Mouse (Mus musculus) inflammation-experienced regulatory T-cells, adult 6 months (primary cell): ENCODE results near the gene 2410004B18Rik. TPM values are rescaled to one million over a fixed set of nuclear protein-coding genes. Genes with fewer than 3 reads are reported as not detected.

Experiments used
- ATAC-seq: one replicate; pipeline ENCODE4 v1.8.0; 2017
- polyA plus RNA-seq, 3 experiments: library from polyadenylated mRNA; unstranded; fragments of 100-300 nt; shearing (Covaris generic); gene quantifications; one replicate each; pipeline ENCODE4 v1.2.1; 2017

2410004B18Rik gene
- polyA plus RNA-seq, 3 experiments from 2014 or later, result 13.8 to 21.9 (median 20.6) TPM

DNA sequence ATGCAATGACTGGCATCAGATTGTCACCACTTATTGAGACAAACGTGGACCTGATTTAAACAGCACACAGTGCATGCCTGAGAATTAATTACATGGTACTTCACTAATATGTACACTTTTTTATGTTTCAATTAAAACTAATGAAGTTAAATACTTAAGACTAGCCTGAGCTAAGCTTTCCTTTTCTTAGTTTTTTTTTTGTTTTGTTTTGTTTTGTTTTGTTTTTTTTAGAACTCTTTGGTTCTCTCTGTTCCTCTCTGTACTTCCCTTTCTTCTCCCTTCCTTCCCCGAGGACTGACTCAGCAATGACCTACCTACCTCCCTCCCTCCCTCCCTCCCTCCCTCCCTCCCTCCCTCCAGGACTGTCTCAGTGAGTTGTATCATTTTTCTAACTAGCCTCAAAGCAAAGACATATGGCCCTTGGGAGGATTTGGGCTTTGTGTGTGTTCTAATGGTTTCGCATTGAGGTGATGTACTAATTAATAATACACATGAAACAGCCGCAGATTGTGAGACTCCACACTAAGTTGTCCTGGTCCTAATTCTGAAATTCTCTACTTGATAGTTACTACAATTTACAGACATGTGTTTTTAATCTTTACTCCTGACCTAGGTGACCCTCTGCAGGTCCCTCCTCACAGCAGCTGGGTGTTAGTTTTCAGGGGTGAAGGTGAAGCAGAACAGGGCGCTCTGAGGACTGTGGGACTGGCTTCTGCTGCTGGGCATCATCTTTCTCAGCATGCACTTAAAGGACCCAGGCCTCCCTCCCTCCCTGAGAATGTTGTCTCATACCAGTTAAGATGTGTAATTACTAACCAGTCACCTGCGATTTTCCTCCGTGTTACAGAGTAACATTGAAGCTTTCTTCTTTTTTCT is 8.1 kb upstream of the 2410004B18Rik start:
- ATAC-seq, result no peak

DNA sequence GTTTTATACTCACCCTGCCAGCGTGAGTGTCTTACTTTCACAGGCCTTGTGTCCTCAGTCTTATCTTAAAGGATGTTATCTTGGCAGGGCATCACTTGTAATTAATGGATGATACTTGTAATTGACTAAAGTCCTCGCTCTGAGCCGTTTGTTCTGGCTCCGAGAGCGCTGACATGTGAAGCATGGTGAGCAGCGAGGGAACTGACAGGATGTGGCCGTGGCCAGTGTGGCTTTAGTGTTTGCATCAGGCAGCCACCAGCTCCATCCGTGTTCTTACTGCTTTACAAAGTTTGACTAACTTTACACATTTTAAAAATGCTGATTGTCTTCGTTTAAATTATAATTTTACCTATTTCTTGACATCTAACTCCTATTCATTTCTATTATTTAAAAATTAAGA is 4.0 kb upstream of the 2410004B18Rik start:
- no peak for ATAC-seq

DNA sequence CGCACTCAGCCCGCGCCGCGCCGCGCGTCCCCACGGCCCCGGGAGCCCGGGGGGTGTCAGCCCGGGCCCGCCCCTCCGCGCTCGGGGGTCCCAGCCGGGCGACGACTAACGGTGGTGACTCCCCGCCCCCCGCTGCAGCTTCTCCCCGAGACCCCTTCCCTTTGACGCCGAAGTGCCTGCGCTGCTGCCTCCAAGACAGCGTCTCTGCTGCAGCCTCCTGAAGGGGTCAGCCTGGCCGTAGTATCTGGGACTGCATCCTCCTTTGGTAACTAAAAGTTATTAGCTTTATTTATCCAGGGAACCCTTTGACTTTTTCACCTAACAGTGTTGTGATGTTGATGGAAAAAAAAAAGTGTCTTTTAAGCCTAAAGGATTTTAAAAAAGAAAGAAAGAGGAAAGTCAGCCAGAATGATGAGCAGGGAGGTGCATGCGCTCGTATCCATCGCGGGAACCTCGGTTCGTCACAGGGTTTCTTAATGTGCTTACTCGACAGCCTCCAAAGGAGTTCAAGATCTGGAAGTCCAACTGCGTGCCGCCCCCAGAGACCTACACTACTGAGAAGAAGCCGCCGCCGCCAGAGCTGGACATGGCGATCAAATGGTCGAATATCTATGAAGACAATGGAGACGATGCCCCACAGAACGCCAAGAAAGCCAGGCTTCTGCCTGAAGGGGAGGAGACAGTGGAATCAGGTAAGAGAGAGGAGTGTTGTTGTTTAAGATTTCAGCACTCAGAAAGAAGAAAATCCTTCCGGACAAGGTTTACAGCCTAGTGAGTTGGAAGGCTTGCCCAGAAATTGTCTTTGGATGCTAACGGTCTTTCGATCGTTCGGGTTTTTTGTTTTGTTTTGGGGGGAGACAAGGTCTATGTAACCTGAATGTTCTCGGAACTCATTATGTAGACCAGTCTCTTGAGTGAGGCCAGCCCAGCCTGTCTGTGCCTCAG is 863 bp downstream of the 2410004B18Rik start:
- ATAC-seq, result no peak

DNA sequence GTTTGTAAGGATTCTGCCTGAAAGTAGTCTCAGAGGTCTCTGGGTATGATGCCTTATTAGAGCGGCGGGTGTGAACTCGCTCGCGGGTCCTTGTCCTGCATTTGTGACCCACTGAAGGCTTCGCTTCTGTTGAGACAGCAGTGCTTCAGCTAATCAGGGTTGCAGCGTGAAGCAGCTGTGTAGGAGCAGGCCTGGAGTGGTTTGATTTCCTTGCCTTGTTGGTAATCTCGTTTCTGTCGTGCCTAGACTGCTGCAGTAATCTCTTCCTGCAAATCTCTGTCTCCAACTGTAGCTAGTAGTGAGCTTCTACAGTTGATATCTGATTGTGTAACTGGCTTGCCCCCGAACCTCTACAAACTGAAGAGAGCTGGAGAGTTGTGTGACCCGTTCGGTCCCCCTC is 1.6 kb downstream of the 2410004B18Rik start:
- no peak for ATAC-seq

DNA sequence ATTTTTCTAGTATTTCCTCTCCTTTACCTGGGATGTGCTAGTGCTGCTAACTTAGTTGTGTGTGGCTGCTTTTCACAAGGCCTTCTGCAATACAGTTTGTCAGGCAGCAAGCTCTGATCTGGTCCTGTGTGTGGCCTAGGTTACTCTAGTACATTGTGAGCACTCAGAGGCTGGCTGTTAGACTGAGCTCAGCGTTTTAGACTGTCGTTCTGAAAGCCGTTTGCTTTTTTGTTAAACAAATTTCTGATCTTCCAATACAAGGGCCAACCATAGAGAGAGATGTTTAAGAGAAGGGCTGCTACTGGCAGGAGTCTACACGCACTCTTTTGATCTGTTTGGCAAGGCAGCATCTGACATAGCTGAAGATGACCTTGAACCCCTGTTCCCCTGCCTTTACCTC is 2.2 kb downstream of the 2410004B18Rik start:
- ATAC-seq, result no peak

DNA sequence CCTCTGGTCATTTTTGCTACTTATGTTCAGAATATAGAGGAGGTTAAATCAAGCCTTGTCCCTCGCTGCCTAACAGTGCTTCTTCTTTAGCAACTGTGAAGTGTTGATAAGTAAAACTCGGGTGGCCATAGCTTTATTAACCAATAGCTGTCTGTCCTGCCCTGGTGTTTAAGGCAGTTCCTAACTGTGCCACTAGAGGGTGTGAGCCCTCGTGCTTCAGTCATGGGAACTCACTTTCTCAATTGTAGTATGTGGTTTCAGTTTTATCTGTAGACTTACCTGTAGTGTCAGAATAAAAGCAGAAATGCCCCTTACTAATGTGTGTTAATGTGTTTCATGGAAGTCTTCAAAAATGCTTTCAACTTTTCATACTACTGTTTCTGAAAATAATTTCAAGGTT is 4.2 kb downstream of the 2410004B18Rik start:
- ATAC-seq, result peak; percentile 74

DNA sequence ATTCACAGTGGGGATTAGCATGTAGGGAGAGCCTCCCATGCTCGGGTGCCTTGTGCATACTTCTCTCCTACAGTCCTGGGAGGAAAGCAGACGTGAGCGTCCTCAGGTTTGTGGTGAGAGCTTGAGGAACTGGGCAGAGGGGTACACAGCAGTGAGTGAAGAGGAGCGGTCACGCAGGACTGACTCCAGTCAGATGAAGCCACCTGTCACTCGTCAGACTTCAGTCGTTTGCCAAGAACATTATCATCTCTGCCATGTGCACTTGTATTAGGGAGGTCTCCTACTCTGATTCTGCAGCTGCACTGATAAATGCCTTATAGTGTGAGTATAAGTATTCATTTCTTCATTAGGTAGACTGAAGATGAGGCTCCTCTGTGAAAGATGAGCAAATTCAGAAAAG is 6.5 kb downstream of the 2410004B18Rik start:
- ATAC-seq, result no peak

DNA sequence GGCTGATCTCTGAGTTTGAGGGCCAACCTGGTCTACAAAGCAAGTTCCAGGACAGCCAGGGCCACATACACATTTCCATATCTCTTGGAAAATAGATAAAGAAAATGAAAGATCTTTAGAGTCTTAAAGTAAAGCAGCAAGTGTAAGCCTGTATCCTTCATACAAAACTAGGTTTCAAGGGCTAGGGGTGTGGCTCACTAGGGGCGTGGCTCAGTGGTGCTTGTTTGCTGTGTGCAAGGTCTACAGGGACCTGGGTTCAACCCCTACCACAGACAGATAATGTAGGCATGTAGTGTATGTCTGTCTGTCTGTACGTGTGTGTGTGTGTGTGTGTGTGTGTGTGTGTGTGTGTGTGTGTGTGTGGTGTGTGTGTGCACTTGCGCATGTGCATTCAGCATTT is 8.1 kb downstream of the 2410004B18Rik start:
- no peak for ATAC-seq

DNA sequence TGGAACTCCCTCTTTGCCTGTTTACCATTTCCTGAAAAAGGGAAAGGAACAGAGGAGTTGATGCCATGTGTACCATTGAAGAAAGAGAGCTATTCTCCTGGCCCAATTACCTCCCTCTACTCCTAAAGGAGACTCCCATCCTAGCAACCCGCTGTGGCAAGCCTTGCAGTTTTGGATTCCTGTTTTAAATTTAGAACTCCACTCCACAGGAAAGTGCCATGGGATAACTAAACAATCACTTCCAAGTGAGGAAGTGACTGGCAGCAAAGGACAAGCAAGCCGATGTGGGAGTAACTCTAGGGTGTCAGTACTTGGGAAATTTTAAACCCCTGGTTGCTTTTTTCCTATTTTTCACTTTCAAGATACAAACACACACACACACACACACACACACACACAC is 8.8 kb downstream of the 2410004B18Rik start:
- no peak for ATAC-seq

DNA sequence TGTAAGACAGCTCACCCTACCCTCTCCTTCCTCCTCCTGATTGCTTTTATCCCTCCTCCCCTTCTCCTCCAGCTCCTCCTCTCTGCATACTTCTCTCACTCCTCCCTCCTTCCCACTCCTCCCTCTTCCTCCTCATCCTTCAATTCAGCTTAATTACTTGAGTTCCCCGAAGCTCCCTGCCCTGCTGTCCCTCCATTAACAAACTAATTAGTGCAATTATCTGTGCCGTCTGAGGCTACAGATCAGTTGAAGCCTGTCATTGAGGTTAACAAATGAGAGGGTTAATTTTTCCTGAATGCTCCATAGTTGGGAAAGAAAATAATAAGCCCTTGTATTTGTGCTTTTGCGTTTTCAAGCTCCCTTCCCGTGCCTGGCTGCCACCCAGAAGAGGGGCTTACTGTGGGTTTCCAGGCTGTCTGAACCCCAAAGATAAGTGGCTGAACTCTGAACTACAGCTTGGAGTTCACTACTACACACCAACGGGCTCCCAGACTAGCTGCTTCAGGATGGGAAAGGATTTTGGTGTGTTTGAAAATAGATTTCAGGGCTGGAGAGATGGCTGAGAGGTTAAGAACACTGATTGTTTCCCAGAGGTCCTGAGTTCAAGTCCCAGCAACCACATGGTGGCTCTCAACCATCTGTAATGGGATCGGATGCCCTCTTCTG is 9.9 kb downstream of the 2410004B18Rik start:
- ATAC-seq, result no peak

DNA sequence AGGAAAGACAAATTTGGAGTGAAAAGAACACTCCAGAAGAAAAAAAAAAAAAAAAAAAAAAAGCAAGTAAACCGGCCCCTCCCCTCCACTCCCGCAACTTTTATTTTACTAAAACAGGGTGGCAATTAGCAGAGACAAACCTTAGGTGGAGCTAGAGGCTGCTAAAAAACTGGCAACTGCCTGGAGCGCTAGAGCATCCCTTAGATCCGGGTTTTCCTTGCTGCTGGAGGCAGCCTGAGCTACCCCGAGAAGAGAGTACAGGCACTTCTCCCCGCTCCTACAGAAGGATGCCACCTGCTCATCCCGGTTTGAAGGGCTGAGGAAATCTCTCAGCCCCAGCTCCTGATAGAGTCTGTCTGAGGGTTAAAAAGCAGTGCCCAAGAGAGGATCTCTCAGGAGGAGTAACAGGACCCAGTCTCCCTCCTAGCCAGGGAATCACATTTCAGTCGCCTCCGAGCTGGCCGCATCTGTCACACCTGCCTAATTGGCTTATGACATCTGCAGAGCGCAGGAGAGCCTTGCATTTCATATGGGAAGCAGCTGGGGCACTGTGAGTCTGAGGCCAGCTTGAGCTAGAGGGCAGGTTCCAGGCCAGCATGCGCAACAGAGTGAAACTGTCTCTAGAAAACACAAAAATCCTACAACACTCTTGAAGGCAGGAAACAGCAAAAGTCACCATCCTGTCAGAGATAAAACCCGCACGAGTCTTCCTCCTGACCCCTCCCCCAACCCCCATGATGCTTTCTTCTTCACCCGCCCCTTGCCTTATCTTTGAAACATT is 12.4 kb downstream of the 2410004B18Rik start:
- peak; percentile 77 for ATAC-seq

DNA sequence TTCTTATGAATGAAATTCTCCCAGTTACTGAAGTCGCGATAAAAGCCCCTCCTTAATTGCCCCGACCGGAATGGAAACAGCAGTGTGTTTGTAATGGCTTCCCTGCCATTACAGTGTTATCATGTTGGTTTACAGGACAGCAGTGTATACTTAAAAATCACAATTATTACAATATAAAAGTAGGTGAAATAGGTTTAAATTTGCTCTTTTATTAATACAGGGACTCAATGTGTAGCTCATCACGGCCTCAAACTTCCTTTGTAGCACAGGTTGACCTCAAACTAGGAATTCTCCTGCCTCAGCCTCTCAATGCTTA is 13.0 kb downstream of the 2410004B18Rik start:
- ATAC-seq, result no peak

DNA sequence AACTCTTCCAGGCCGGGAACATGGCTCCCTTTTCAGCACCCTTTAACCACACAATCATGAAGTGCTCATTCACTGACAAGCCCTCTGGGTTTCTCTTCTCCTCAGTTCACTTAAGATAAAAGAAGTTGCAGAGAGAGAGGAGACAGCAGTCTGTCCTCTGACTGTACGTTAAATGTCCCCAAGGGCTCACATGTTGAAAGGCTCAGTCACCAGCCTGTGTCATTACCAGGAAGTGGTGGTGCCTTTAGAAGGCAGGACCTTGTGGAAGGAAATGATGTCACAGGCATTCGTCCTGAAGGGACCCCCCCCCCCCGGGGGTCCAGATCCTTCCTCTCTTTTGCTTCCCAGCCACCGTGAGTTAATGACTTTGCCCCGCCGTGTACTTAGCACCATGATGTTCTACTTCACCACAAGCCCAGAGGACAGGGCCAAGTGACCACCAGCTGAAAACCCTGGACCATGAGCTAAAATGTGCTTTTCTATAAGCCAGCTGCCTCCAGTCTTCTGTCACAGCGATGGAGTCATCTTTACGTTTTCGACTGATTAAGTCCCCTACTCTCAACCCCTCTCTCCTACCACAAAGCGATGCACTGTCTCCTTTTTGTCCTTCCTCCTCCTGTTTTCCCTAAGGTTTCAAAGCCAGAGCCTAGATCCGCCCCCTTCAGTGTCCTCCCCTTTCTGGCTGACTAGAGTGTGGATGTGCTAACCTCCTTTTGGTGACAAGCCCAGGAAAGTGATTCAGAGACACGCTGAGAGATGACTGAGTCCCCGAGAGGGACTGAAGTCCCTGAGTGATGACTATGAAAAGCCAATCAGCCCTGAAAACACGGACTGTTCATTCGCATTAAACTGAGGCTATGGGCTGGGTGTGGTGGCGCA is 13.7 kb downstream of the 2410004B18Rik start:
- ATAC-seq, result peak; percentile 55

DNA sequence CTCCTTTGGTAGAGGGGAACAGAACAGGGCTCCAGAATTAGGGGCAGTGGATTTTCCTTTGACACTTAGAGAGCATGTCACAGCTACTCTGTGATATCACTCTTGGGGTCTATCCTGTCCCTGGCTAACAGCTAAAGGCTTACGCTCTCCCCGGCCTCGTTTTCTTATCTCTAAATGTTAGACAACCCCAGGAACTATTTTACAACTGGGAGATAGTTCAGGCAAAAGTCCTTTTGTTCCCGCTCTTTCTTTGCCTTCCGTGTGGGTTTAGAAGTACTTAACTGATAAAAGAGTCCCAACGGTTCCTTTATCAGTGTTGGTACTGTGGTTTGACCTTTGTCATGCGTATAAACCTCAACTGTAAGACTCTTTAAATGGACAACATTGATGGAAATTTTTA is 15.1 kb downstream of the 2410004B18Rik start:
- no peak for ATAC-seq

DNA sequence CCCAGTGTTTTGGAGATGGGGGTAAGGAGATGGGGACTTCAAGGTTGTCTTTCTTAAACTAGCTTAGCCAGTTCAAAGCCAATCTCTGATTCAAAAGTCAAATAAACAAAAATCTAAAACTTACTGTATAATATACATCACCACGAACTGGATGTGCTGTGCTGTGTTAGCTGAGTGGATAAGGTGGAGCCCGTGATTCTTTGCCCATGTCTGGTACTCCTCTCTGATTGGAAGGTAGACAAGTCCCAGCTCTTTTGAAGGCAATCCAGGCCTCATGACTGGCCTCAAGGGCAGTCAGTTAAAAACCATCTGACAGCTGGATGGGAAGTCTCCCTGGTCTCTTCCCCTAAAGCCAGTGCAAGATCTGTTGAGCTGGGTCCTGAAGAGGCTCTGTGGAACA is 15.6 kb downstream of the 2410004B18Rik start:
- ATAC-seq, result no peak

DNA sequence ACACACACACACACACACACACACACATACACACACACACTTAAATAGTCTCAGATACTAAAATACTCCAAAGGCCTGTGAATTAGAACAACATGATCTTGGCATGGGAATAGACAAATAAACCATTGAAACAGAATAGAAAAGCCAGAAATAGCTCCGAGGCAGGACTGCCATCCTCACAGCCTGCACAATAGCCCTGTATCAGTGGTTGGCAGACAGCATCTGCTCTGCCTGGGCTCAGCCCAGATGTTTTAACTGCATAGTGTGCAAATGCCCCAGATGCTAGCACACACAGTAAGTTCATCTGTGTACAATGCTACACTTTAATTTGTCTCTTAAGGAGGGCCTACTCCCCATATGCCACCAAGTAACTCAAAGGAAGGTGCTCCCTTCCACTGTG is 22.0 kb downstream of the 2410004B18Rik start:
- no peak for ATAC-seq

DNA sequence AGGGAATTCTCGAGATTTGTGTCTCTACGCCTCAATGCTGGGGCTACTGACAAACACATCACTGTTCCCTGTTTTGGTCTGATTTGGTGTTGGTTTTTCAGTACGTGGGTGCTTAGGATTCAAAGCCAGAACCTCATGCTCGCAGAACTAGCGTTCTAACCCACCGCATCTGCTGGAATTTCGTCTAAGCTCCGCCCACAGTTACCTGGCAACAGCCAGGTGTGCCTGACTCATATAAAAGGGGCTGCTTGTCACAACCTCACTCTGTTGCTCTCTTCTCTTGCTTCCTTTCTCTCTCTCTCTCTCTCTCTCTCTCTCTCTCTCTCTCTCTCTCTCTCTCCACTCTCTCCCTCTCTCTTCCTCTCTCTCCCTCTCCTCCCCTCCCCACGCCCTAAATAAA is 24.6 kb downstream of the 2410004B18Rik start:
- no peak for ATAC-seq

DNA sequence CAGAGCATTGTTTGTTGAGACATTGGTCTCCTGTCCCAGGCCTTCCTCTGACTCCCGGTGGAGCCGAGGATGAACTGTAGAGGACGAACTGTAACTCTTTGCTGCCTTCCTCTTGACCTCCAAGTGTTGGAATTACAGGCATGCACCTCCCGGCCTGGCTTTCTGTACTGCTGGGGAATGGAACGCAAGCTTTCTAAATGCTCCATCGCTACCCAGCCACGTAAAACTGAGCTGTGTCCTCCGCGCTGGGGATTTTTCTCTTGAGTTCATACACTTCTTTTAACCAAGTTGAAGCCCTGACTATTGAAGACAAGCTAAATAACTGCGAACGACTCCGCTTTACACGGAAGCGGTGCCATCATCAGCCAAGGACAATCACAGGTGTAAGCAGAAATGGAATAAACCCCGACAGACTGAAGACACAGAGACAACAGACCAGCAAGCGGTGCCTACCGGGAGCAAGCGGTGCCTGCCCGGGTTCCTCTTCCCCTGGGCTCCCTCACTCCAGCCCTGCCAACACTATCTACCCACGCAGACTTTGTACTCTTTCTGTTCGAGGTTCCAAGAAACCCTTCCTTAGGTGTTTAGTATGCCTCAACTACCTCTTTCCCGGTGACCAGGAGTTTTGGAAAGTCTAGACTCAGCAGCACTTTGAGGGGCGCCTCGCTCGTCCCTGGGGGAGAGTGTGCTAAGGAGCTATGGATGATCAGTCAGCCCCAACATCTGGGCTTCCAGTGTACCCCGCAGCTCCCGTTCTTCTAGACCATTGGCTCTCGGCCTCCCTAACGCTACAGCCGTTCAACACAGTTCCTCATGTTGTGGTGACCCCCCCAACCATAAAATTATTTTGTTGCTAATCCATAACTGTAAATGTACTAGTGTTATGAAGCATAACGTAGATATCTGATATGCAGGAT is 25.5 kb downstream of the 2410004B18Rik start:
- no peak for ATAC-seq

DNA sequence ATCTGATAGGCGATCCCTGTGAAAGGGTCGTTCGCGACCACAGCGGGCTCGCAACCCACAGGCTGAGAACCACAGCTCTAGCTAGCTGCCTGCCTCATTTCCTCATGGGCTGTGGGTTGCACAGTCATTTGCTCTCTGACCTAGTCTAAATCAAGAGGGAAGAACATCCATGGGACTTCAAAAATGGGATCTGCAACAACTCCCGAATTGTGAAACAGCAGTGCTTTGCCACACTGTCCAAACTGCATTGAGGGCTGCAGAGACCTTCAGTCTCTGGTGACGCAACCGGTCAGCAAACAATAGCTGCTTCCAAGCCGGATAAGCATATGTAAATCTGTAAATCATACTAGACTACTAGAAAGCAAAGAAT is 26.2 kb downstream of the 2410004B18Rik start:
- ATAC-seq, result no peak

DNA sequence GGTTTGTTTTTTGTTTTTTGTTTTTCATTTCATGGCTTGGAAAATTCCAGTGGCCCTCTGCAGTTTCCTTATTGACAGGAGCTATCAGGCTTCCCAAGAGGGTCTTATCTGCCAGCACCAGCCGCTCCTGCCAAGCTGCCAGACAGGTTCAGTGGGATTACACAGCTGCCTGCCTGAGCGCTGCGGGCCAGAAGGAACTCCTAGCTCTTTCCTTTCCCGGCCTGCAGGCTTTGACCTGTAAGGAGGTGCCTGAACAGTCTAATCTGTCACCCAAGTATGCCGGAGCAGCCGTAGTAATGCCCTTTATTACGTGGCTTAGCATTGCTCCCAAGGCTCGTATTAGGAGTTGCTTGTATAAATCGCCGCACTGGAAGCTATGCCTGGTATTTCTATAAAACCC is 26.7 kb downstream of the 2410004B18Rik start:
- ATAC-seq, result no peak
